Mouse (Mus musculus) thymus, postnatal 14 days (tissue): ENCODE measurements around the gene 4931406C07Rik.
"Not testable (repeated sequence)": the region's sequence is repeated elsewhere in the genome, so short reads cannot be mapped to it uniquely, and the experiment has no call there.

Source experiments
- DNase-seq: peaks from one replicate; pipeline ENCODE4 v3.0.0; 2021

Gene 4931406C07Rik

GRCm38 (mm10) chr9:15306398-15307119 lies at the start of gene 4931406C07Rik:
4931406C07Rik (minus strand) TSS chr9:15306448.
- DNase-seq, result no peak

- DNase-seq, result no peak
Measured at GRCm38 (mm10) chr9:15349925-15350324, 43.7 kb upstream of the 4931406C07Rik start.

GRCm38 (mm10) chr9:15337776-15338175 lies 31.5 kb upstream of the 4931406C07Rik start:
- no peak for DNase-seq

DNA sequence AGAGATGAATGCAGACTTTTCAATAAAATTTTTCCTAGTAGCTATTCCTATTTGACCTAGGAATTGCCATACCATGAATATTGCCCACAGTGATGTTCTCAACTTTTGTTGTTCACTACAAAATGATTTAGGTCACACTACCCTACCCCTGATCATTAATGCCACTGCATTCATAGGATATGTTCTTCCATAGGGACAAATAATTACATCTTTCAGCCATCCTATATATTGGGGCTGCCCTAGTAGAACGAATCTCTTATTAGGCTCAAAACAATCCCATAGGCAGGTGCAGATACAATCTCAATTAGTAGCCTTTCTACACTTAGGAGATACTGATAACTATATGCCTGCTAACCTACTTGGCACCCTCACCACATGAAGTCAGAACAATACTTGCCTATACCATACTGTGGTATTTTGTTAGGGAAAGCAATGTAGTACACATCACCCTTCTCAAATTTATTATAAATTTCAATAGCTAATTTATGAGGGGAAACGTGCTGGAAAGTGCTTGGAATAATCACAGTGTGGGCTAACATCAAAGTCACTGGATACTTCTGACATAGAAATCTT lies 12.0 kb upstream of the 4931406C07Rik start:
- DNase-seq, result no peak

DNA sequence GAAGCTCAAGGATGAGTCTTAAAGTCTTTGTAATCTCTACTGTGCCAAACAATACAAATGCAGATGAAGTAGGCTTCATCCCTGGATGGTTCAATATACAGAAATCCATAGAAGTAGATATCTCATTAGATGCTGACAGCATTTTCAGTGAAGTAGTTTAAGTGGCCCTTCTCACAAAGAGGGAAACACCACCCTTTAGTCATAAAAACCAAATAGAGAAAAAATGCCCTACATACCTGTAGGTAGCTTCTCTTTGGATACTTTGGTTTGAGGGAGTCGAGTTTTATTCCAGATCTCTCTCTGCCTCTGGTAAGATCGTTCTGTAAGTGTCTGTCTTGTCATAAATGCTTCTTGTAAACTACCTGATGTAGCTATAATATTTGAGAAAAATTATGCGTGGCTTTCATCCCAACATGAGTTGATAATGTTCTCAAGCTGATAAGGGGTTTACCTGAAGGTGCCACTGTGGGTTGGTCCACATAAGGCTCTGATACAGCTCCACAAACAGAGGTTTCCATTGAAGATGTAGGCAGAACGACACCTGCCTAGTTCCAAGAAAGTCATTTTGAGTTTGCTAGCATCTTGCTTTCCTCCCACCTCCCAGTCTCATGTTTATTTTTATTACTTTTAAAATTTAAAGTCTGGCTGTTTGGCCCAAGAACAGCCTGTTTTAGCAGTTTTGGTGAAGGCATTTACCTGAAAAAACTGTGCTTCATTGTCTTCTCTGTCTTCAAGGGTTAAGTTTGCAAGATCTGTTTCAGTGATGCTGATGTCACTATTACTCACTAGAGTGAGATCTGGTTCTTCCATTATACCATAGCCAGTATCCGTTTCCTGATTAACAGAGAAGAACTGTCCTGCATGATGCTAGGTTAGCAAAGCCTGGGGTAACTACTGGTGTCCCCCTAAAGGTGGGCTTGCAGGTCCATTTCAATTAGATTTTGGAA lies 11.2 kb upstream of the 4931406C07Rik start:
- no peak for DNase-seq

DNA sequence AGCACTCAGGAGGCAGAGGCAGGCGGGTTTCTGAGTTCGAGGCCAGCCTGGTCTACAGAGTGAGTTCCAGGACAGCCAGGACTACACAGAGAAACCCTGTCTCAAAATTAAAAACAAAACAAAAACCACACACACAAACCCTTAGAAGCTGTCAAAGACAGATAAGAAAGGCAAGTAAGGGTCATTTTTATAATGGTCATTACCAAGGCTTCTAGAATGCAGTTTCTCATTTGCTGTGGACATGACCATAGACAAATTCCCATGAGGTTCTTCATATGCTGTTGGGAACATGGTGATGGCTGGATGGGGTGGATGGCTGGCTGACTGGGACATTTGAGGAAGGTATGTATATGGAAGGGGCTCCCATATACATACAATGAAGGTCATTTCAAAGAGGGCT lies 10.0 kb upstream of the 4931406C07Rik start:
- DNase-seq, result not testable (repeated sequence)

GRCm38 (mm10) chr9:15314619-15315018 lies 8.4 kb upstream of the 4931406C07Rik start:
- no peak for DNase-seq

- DNase-seq, result no peak
Measured at GRCm38 (mm10) chr9:15313633-15314032, 7.4 kb upstream of the 4931406C07Rik start.

DNA sequence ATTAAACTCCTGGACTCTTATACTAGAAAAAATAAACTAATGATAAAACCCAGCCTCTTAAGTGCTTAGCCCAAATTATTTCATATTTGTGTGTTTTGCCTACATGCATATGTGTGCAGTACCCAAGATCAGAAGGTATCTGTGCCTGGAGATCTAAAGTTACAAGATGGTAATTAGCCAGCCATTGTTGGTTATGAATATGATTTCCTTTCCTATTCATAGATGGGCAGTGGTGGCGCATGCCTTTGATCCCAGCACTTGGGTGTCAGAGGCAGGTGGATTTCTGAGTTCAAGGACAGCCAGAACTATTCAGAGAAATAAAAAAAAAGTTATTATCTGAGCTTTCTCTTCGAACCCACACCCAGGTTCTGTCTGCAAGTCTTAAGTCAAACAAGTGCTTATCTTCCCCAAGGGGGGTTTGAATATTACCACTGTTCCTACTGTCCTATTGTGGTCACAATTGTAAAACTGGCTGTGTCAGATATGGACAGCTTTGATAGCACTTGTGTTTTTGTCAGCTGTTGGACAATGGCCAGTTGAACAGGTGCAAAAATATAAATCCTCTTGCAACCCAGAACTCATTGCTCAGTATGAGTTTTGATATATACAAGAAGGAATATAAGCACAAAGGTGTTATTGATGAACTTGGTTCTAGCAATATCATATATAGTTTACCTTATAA lies 5.9 kb upstream of the 4931406C07Rik start:
- DNase-seq, result no peak

GRCm38 (mm10) chr9:15310179-15310578 lies 3.9 kb upstream of the 4931406C07Rik start:
- DNase-seq, result no peak

DNA sequence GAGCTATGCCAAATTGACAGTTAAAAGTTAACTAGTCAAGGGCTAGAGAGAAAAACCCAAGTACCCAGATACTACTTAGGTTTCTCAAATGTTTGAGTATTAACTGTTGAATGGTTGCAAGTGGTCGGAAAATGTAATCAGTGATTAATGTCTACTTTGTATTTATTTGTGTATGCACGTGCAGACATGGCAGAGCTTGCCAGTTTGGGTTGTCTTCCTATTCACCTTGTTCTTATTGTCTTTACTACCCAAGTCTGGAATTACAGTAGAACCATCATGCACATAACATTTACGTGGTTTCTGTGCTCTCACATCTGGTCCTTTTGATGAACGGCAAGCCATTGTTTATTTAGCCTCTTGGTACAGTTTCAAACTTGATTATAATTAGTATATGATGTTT lies 3.2 kb upstream of the 4931406C07Rik start:
- no peak for DNase-seq

GRCm38 (mm10) chr9:15308254-15308653 lies 2.0 kb upstream of the 4931406C07Rik start:
- DNase-seq, result no peak

DNA sequence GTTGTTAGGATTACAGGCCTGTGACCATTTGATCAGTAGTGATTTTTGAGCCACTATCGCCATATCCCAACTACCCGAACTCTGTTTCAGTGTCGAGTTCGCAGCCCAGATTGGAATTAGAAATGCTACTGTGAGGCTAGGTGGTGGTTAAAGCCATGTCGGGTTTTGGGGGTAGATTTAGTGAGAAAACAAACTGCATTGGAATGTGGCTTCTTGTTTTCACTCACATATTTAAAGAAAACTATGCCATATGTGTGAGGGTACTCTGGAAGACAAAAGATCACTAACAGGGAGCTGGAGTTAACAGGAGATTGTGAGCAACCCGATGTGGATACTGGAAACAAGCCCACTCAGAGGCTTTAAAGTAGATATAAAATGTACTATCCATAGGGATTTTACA lies 1.0 kb upstream of the 4931406C07Rik start:
- no peak for DNase-seq

GRCm38 (mm10) chr9:15305503-15306397 lies 498 bp downstream of the 4931406C07Rik start, which contains the start of gene Taf1d:
Taf1d (plus strand) TSS chr9:15306214.
- peak; percentile 99 for DNase-seq

- no peak for DNase-seq
Measured at GRCm38 (mm10) chr9:15302881-15303280, 3.4 kb downstream of the 4931406C07Rik start.

- not testable (repeated sequence) for DNase-seq
Measured at GRCm38 (mm10) chr9:15302006-15302405, 4.2 kb downstream of the 4931406C07Rik start.

DNA sequence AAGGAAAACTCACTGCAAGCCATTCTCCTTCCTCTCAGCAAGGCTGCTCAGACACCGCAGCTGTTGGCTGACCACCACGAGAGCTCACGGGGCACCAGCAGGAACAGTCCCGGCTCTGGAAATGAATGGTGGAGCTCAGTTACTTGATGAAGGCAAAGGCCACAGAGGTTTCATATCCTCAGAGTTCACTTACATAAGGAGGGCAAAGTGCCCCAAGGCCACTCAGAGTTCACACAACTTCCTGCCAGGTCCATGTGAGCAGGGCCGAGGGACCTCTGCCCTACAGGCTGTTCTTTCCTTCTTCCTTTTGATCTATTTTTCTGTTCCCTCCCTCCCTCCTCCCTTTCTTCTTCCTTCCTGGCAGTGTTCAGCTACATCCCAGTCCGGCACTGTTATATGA lies 4.8 kb downstream of the 4931406C07Rik start:
- no peak for DNase-seq

DNA sequence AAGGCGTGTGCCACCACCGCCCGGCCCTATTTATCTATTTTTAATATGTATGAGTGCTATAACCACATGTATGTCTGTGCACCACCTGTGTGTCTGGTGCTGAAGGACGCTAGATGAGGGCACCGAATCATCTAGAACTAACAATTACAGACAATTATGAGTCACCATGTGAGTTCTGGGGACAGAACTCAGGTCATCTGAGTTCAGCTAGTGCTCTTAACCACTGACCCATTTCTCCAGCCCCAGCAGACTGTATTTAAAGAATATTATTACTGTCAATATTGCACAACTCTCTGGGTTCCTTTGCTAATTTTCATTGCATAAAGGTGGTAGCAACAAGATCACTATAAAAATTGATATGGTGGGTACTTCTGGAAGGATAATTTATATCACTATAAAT lies 6.2 kb downstream of the 4931406C07Rik start:
- no peak for DNase-seq

- no peak for DNase-seq
Measured at GRCm38 (mm10) chr9:15298451-15298850, 7.8 kb downstream of the 4931406C07Rik start.

- DNase-seq, result no peak
Measured at GRCm38 (mm10) chr9:15297112-15297511, 9.1 kb downstream of the 4931406C07Rik start.

DNA sequence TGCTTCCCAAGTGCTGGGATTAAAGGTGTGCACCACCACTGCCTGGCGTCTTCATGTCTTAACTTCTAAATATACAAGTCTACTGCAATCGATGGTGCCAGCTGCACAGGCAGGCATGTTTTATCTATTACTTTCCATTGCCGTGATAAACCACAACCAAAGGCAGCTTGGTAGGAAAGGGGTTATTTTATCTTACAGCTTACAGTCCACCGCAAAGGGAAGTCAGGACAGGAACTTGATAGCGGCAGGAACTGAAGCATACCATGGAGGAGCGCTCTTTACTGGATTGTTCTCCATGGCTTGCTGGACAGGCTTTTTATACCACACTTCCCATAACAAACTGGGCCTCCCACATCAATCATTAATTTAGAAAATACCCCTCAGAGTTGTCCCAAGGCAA lies 17.0 kb downstream of the 4931406C07Rik start:
- DNase-seq, result no peak

- no peak for DNase-seq
Measured at GRCm38 (mm10) chr9:15288402-15288801, 17.8 kb downstream of the 4931406C07Rik start.
